Mouse (Mus musculus): ENCODE data around the gene Zcchc2. TPM values are rescaled to one million over a fixed set of nuclear protein-coding genes. Genes with fewer than 3 reads are reported as not detected.

The Zcchc2 gene
- polyA plus RNA-seq, 1 experiment, result 3.8 TPM

- TF ChIP-seq GATA1 (IDR thresholded peaks at IDR 0.05; ENCODE audit: borderline replicate concordance, low read length) (no peak), FLI1 (IDR thresholded peaks at IDR 0.05; ENCODE audit: low read length) (no peak)
- peaks cover 60% of the 10 kb centered on the region for H3K36me3 ChIP-seq (replicated peaks; ENCODE audit: low read length)
- no peaks in the 10 kb centered on the region for H3K27me3 ChIP-seq (replicated peaks)
- no peak overlapping the region for H3K4me3 ChIP-seq (replicated peaks)
- no peaks in the 10 kb centered on the region for H3K9me3 ChIP-seq
- H3K4me1 ChIP-seq, result peaks cover 78% of the 10 kb centered on the region
Measured at GRCm38 (mm10) chr1:105999802-106000201, 9.6 kb downstream of the Zcchc2 start.

GRCm38 (mm10) chr1:106007581-106007980 lies 17.4 kb downstream of the Zcchc2 start:
- no peak for TF ChIP-seq FLI1 (IDR thresholded peaks at IDR 0.05; ENCODE audit: low read length)
- no peak for TF ChIP-seq GATA1 (IDR thresholded peaks at IDR 0.05; ENCODE audit: borderline replicate concordance, low read length)
- Histone ChIP-seq H3K4me3 (replicated peaks) (no peak overlapping the region), H3K27me3 (replicated peaks) (no peaks in the 10 kb centered on the region), H3K36me3 (replicated peaks; ENCODE audit: low read length) (peaks cover 99% of the 10 kb centered on the region), H3K9me3 (no peaks in the 10 kb centered on the region), H3K4me1 (peaks cover 27% of the 10 kb centered on the region)

GRCm38 (mm10) chr1:106011097-106011496 lies 20.9 kb downstream of the Zcchc2 start:
- H3K9me3 ChIP-seq, result no peaks in the 10 kb centered on the region
- H3K27me3 ChIP-seq (replicated peaks), result no peaks in the 10 kb centered on the region
- no peak overlapping the region for H3K4me3 ChIP-seq (replicated peaks)
- no peak for TF ChIP-seq GATA1 (IDR thresholded peaks at IDR 0.05; ENCODE audit: borderline replicate concordance, low read length)
- no peak for TF ChIP-seq FLI1 (IDR thresholded peaks at IDR 0.05; ENCODE audit: low read length)
- H3K4me1 ChIP-seq, result peaks cover 35% of the 10 kb centered on the region
- H3K36me3 ChIP-seq (replicated peaks; ENCODE audit: low read length), result peaks cover 99% of the 10 kb centered on the region

- peak overlapping the region; percentile 47 for H3K4me3 ChIP-seq (replicated peaks)
- no peak for TF ChIP-seq FLI1 (IDR thresholded peaks at IDR 0.05; ENCODE audit: low read length)
- no peak for TF ChIP-seq GATA1 (IDR thresholded peaks at IDR 0.05; ENCODE audit: borderline replicate concordance, low read length)
- no peaks in the 10 kb centered on the region for H3K9me3 ChIP-seq
- H3K4me1 ChIP-seq, result peaks cover 22% of the 10 kb centered on the region
- H3K36me3 ChIP-seq (replicated peaks; ENCODE audit: low read length), result peaks cover 99% of the 10 kb centered on the region
- no peaks in the 10 kb centered on the region for H3K27me3 ChIP-seq (replicated peaks)
Measured at GRCm38 (mm10) chr1:106013759-106014158, 23.6 kb downstream of the Zcchc2 start.

GRCm38 (mm10) chr1:106016262-106016661 lies 26.1 kb downstream of the Zcchc2 start:
- H3K36me3 ChIP-seq (replicated peaks; ENCODE audit: low read length), result peaks cover 100% of the 10 kb centered on the region
- no peaks in the 10 kb centered on the region for H3K27me3 ChIP-seq (replicated peaks)
- H3K4me1 ChIP-seq, result peaks cover 32% of the 10 kb centered on the region
- H3K9me3 ChIP-seq, result no peaks in the 10 kb centered on the region
- no peak overlapping the region for H3K4me3 ChIP-seq (replicated peaks)
- TF ChIP-seq GATA1 (IDR thresholded peaks at IDR 0.05; ENCODE audit: borderline replicate concordance, low read length) (no peak), FLI1 (IDR thresholded peaks at IDR 0.05; ENCODE audit: low read length) (no peak)

- Histone ChIP-seq H3K4me3 (replicated peaks) (no peak overlapping the region), H3K27me3 (replicated peaks) (no peaks in the 10 kb centered on the region), H3K9me3 (no peaks in the 10 kb centered on the region), H3K36me3 (replicated peaks; ENCODE audit: low read length) (peaks cover 100% of the 10 kb centered on the region), H3K4me1 (peaks cover 42% of the 10 kb centered on the region)
- TF ChIP-seq GATA1 (IDR thresholded peaks at IDR 0.05; ENCODE audit: borderline replicate concordance, low read length) (no peak), FLI1 (IDR thresholded peaks at IDR 0.05; ENCODE audit: low read length) (no peak)
Measured at GRCm38 (mm10) chr1:106019854-106020253, 29.6 kb downstream of the Zcchc2 start.

GRCm38 (mm10) chr1:106022998-106023397 lies 32.8 kb downstream of the Zcchc2 start:
- Histone ChIP-seq H3K4me1 (peaks cover 38% of the 10 kb centered on the region), H3K36me3 (replicated peaks; ENCODE audit: low read length) (peaks cover 98% of the 10 kb centered on the region), H3K27me3 (replicated peaks) (no peaks in the 10 kb centered on the region), H3K4me3 (replicated peaks) (no peak overlapping the region), H3K9me3 (no peaks in the 10 kb centered on the region)
- TF ChIP-seq FLI1 (IDR thresholded peaks at IDR 0.05; ENCODE audit: low read length), result no peak
- TF ChIP-seq GATA1 (IDR thresholded peaks at IDR 0.05; ENCODE audit: borderline replicate concordance, low read length), result no peak

GRCm38 (mm10) chr1:106024254-106024653 lies 34.0 kb downstream of the Zcchc2 start:
- TF ChIP-seq GATA1 (IDR thresholded peaks at IDR 0.05; ENCODE audit: borderline replicate concordance, low read length) (no peak), FLI1 (IDR thresholded peaks at IDR 0.05; ENCODE audit: low read length) (no peak)
- peaks cover 44% of the 10 kb centered on the region for H3K4me1 ChIP-seq
- no peaks in the 10 kb centered on the region for H3K27me3 ChIP-seq (replicated peaks)
- H3K36me3 ChIP-seq (replicated peaks; ENCODE audit: low read length), result peaks cover 98% of the 10 kb centered on the region
- H3K9me3 ChIP-seq, result no peaks in the 10 kb centered on the region
- no peak overlapping the region for H3K4me3 ChIP-seq (replicated peaks)

- peaks cover 47% of the 10 kb centered on the region for H3K4me1 ChIP-seq
- H3K9me3 ChIP-seq, result no peaks in the 10 kb centered on the region
- no peak overlapping the region for H3K4me3 ChIP-seq (replicated peaks)
- H3K36me3 ChIP-seq (replicated peaks; ENCODE audit: low read length), result peaks cover 98% of the 10 kb centered on the region
- TF ChIP-seq GATA1 (IDR thresholded peaks at IDR 0.05; ENCODE audit: borderline replicate concordance, low read length) (no peak), FLI1 (IDR thresholded peaks at IDR 0.05; ENCODE audit: low read length) (no peak)
- no peaks in the 10 kb centered on the region for H3K27me3 ChIP-seq (replicated peaks)
Measured at GRCm38 (mm10) chr1:106024778-106025177, 34.6 kb downstream of the Zcchc2 start.

- H3K4me1 ChIP-seq, result peaks cover 52% of the 10 kb centered on the region
- no peak overlapping the region for H3K4me3 ChIP-seq (replicated peaks)
- H3K9me3 ChIP-seq, result no peaks in the 10 kb centered on the region
- H3K27me3 ChIP-seq (replicated peaks), result no peaks in the 10 kb centered on the region
- TF ChIP-seq GATA1 (IDR thresholded peaks at IDR 0.05; ENCODE audit: borderline replicate concordance, low read length), result no peak
- no peak for TF ChIP-seq FLI1 (IDR thresholded peaks at IDR 0.05; ENCODE audit: low read length)
- peaks cover 98% of the 10 kb centered on the region for H3K36me3 ChIP-seq (replicated peaks; ENCODE audit: low read length)
Measured at GRCm38 (mm10) chr1:106029769-106030168, 39.6 kb downstream of the Zcchc2 start.

- TF ChIP-seq FLI1 (IDR thresholded peaks at IDR 0.05; ENCODE audit: low read length) (no peak), GATA1 (IDR thresholded peaks at IDR 0.05; ENCODE audit: borderline replicate concordance, low read length) (no peak)
Measured at GRCm38 (mm10) chr1:106030331-106030730, 40.1 kb downstream of the Zcchc2 start.

More at GRCm38 (mm10) chr1:106030331-106030730, 40.1 kb downstream of the Zcchc2 start:
- Histone ChIP-seq H3K27me3 (replicated peaks) (no peaks in the 10 kb centered on the region), H3K36me3 (replicated peaks; ENCODE audit: low read length) (peaks cover 98% of the 10 kb centered on the region), H3K4me1 (peaks cover 58% of the 10 kb centered on the region), H3K4me3 (replicated peaks) (peak overlapping the region; percentile 15), H3K9me3 (no peaks in the 10 kb centered on the region)

All from megakaryocyte, embryonic 14.5 days (primary cell).